Mouse (Mus musculus): ENCODE measurements around the gene Gm43191.

DNA sequence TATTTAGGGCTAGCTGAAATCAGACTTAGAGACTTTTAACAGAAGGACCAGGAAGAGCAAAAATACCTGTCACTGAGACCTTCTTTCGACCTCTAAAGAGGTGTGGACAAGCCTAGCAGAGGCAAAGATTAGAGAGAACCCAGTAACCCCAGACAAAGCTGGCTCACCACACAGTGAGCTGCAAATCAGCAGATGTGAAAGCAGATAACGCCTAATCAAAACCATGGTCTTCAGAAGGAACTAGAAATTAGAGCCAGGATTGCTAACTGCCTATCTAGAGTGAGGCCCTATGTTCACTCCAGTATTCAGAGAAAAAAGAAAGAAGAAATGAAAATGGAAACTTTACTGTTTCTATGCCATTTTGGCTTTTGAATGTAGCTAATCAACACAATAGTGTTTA lies 38.7 kb downstream of the Gm43191 start:
- TF ChIP-seq CTCF (IDR thresholded peaks at IDR 0.05; ENCODE audit: extremely low read depth, insufficient read depth, insufficient read length, insufficient replicate concordance), result no peak
- TF ChIP-seq POLR2A (IDR thresholded peaks at IDR 0.05; ENCODE audit: low read depth, low read length), result no peak
